Mouse (Mus musculus) intestine, embryonic 15.5 days (tissue): Measurements from ENCODE around the gene Pdk2. TPM values are rescaled to one million over a fixed set of nuclear protein-coding genes. Genes with fewer than 3 reads are reported as not detected.

Experiments
- ATAC-seq: fragments of 200-750 bp; cut with Nextera tagmentation; 2 replicates; pipeline ENCODE4 v1.8.0; 2017; ENCODE audit warnings: moderate TSS enrichment, moderate library complexity
- H3K27ac ChIP-seq: fragments of 300-500 bp; sonication (generic); 2 replicates; pipeline ENCODE4 v1.5.1; 2015; ENCODE audit warnings: mild to moderate bottlenecking, inconsistent platforms
- H3K27me3 ChIP-seq: fragments of 300-500 bp; sonication (generic); replicated peaks from 2 replicates; pipeline ENCODE4 v1.6.1; 2015; ENCODE audit warnings: inconsistent platforms
- H3K36me3 ChIP-seq: fragments of 300-500 bp; sonication (generic); 2 replicates; pipeline ENCODE4 v1.6.1; 2015; ENCODE audit warnings: inconsistent platforms
- H3K4me1 ChIP-seq: fragments of 300-500 bp; sonication (generic); replicated peaks from 2 replicates; pipeline ENCODE4 v1.6.1; 2015; ENCODE audit warnings: inconsistent platforms
- H3K4me2 ChIP-seq: fragments of 300-500 bp; sonication (generic); replicated peaks from 2 replicates; pipeline ENCODE4 v1.6.1; 2015; ENCODE audit warnings: mild to moderate bottlenecking, inconsistent platforms
- H3K4me3 ChIP-seq: fragments of 300-500 bp; sonication (generic); replicated peaks from 2 replicates; pipeline ENCODE4 v1.5.1; 2015; ENCODE audit warnings: inconsistent platforms
- H3K9ac ChIP-seq: fragments of 300-500 bp; sonication (generic); 2 replicates; pipeline ENCODE4 v1.6.1; 2015; ENCODE audit warnings: inconsistent platforms
- H3K9me3 ChIP-seq: fragments of 300-500 bp; sonication (generic); 2 replicates; pipeline ENCODE4 v1.6.1; 2016; ENCODE audit warnings: inconsistent platforms
- WGBS: fragments of 180-500 bp; shearing (Covaris S2); methylation state at CpG from one replicate; pipeline ENCODE4 v1.1.7; 2015; 5-methylcytosine and 5-hydroxymethylcytosine counted together
- polyA plus RNA-seq: library from polyadenylated mRNA; unstranded; fragments of >200 nt; fragmentation: Nextera tagmentation; extraction: Ambion mirVana; gene quantifications from 2 replicates; pipeline ENCODE4 v1.2.1, GENCODE M21; 2015

Pdk2 gene
- polyA plus RNA-seq, 1 experiment from 2014 or later = 30.8 TPM

DNA sequence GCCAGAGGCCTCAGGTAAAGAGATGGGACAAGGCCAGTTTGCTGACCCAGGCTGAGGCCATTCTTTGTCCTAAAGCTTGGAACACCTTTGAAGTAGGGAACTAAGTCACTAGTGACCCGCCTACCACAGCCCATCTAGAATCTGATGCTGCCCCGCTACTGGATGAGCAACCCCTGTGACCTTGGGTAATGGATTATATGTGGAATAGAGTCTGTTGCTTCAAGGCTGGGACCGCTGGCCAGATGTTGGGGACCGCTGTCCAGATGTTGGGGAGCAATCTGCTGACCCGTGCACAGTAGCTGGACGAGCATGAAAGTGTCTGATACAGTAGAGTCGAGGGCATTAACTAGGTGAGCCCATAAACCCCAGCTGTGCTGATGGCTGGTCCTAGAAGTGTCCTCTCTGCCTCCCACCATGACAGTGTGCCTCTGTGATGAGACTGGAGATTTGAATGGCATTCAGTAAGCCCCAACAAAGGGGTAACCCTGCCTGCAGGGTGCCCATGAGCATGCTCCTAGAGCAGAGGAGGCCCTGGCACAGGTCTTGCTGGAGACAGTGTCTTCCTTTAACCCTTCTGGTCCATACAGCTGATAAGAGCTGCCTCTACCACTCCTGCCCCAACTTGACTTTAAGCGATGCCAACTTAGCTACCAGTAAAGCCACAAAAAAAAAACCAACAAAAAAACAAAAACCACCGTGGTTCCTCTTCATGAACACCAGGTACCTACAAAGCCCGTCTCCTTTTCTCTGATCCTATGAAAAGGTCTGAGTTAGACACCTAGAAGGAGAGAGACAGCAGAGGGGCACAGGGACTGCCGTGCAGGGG, 46.0 kb downstream of the Pdk2 start:
- Histone ChIP-seq H3K4me1 (peaks cover 61% of the 10 kb centered on the region), H3K4me2 (peak overlapping the region; percentile 93), H3K4me3 (peak overlapping the region; percentile 91), H3K27ac (no peak overlapping the region), H3K9me3 (no peaks in the 10 kb centered on the region), H3K27me3 (no peaks in the 10 kb centered on the region), H3K36me3 (peaks cover 19% of the 10 kb centered on the region), H3K9ac (peak overlapping the region; percentile 82)
- 83% methylated on average over 11 of the region's 11 CpGs for WGBS
- ATAC-seq = no peak

DNA sequence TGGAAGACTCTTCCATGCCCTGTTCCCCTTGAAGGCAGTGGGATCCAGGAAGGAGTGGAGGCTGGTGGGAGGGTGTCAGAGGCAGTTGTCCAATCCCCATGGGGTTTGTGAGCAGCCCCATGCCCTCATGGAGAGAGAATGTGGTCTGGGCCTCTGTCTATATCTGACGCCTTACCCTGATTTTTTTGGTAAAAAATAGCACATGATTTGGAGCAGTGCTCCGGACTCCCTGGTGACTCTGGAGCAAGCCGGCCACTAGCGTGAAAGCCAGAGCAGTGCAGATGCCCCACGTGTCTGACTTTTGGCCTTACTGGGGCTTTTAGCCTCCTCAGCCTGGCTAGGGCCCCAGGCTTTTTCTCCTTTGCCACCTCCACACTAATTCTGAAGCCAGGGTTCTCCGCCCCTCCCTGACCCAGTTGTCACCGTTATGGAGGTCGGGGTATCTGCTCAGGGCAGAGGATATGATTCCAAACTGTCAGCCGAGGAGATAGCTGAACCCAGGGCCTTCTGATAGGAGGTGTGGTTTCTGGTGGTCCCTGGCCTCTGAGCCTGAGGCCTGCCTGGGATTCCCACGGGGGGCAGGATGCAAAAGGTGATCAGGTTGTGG, 46.8 kb downstream of the Pdk2 start:
- H3K27ac ChIP-seq = no peak overlapping the region
- H3K4me2 ChIP-seq = peak overlapping the region; percentile 93
- no peaks in the 10 kb centered on the region for H3K27me3 ChIP-seq
- peaks cover 14% of the 10 kb centered on the region for H3K36me3 ChIP-seq
- WGBS = 46% methylated on average over 10 of the region's 10 CpGs
- peaks cover 65% of the 10 kb centered on the region for H3K4me1 ChIP-seq
- H3K9me3 ChIP-seq = no peaks in the 10 kb centered on the region
- H3K4me3 ChIP-seq = peak overlapping the region; percentile 91
- peak overlapping the region; percentile 82 for H3K9ac ChIP-seq
- no peak for ATAC-seq

DNA sequence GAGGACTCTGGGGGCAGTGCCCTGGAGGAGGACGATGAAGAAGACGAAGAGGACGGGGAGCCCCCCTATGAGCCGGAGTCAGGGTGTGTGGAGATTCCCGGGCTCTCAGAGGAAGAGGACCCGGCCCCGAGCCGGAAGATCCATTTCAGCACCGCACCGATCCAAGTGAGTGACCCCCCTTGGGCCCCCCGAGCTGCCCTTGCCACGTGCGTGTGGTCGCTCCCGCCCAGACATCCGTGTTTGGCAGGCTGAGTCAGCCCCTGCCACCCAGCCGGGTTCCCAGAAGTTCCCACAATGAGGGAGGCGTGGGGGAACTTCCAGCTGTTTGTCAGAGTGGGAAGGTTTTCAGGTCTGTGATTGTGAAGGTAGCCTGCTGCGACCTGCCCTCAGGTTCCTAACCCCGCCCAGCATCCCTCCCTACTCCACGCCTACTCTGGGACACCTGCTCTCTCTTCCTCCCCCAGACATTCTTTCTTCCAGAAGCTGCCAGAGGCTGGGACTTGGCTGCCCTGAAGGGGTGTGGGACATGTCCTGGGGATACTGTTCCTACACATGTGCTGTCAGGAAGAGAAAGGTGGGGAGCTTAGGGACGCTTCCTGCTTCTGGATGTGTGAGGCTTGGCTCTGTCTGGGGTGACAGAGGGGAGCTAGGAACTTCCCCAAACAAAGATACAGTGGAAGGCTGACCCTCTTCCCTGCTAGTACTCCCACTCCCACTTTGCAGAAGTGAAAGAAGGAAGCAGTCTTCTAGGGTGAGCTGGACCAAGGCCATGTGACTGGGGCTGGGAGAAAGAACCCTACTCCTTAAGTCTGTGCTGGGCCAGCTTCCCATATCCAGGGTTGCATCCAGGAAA, 48.2 kb downstream of the Pdk2 start:
- peak; percentile 27; the same call in 1 of the 2 replicates for ATAC-seq
- Histone ChIP-seq H3K9ac (peak overlapping the region; percentile 82), H3K4me2 (peak overlapping the region; percentile 93), H3K36me3 (peaks cover 9% of the 10 kb centered on the region), H3K27me3 (no peaks in the 10 kb centered on the region), H3K4me1 (peaks cover 73% of the 10 kb centered on the region), H3K4me3 (peak overlapping the region; percentile 91), H3K27ac (peak overlapping the region; percentile 92), H3K9me3 (no peaks in the 10 kb centered on the region)
- WGBS = 1% methylated on average over 22 of the region's 22 CpGs

DNA sequence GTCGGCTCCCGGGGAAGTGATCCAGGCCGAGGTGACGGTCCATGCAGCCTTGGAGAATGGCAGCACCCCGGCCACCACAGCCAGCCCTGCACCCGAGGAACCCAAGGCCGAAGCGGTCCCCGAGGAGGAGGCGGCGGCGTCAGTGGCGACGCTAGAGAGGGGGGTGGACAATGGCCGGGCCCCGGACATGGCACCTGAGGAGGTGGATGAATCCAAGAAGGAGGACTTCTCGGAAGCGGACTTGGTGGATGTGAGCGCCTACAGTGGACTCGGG, 48.7 kb downstream of the Pdk2 start:
- H3K4me1 ChIP-seq = peaks cover 68% of the 10 kb centered on the region
- 3% methylated on average over 20 of the region's 20 CpGs for WGBS

DNA sequence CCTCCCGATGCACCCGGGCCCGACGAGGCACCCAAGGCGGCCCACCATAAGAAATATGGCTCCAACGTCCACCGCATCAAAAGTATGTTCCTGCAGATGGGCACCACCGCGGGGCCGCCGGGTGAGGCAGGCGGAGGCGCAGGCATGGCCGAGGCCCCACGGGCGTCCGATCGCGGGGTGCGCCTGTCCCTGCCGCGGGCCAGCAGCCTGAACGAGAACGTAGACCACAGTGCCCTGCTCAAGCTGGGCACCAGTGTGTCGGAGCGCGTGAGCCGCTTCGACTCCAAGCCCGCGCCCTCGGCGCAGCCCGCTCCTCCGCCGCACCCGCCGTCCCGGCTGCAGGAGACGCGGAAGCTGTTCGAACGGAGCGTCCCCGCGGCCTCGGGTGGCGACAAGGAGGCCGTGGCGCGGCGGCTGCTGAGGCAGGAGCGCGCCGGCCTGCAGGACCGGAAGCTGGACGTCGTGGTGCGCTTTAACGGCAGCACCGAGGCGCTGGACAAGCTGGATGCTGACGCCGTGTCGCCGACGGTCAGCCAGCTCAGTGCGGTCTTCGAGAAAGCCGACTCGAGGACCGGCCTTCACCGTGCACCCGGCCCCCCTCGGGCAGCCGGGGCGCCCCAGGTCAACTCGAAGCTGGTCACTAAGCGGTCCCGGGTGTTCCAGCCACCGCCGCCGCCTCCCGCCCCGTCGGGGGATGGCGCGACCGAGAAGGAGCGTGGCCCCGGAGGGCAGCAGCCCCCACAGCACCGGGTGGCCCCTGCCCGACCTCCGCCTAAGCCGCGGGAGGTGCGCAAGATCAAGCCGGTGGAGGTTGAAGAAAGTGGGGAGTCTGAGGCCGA, 49.3 kb downstream of the Pdk2 start:
- Histone ChIP-seq H3K27ac (peak overlapping the region; percentile 92), H3K4me3 (peak overlapping the region; percentile 91), H3K9me3 (no peaks in the 10 kb centered on the region), H3K36me3 (peaks cover 6% of the 10 kb centered on the region), H3K9ac (peak overlapping the region; percentile 82), H3K4me1 (peaks cover 67% of the 10 kb centered on the region), H3K27me3 (no peaks in the 10 kb centered on the region), H3K4me2 (peak overlapping the region; percentile 93)
- under 1% methylated on average over 99 of the region's 99 CpGs for WGBS
- no peak for ATAC-seq

More for the DNA sequence above, 48.7 kb downstream of the Pdk2 start:
- H3K27ac ChIP-seq = peak overlapping the region; percentile 92
- no peak for ATAC-seq
- H3K27me3 ChIP-seq = no peaks in the 10 kb centered on the region
- H3K36me3 ChIP-seq = peaks cover 6% of the 10 kb centered on the region
- peak overlapping the region; percentile 82 for H3K9ac ChIP-seq
- H3K4me3 ChIP-seq = peak overlapping the region; percentile 91
- H3K9me3 ChIP-seq = no peaks in the 10 kb centered on the region
- H3K4me2 ChIP-seq = peak overlapping the region; percentile 93

DNA sequence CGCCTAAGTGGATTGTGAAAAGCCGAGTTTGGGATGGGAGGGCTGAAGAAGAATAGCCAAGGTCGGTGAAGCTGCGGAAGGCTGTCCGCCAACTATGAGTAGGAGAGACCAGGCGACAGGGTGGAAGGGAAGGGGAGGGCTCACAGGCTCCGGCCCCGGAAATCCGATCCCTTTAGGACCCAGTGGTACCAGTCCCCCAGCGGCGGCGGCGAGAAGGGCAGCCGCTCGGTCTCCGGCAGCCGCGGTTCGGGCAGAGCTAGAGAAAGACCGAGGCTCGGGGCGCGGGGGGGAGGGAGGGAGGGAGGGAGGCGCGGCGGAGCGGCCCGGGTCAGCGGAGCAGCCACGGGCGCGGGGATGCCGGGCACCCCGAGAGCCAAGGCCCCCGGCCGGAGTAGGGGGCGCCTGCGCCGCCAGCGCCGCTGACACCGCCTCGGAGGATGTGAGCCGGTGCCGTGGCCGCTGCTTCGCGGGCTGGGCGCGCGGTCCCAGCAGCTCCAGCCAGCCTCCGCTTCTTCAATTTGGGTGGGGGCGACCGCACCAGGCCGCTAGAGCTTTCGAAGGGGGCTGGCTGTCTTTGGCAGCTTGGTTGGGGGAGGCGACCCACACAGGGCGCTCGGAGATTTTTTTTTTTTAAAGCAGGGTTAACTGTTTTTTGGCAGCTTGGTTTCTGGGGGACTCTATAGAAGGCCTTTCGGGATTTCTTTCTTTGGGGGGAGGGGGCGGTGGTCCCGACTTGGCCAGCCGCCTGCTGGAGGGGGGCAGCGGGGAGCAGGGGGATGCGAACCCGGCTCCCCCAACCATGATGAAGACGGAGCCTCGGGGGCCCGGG, 50.2 kb downstream of the Pdk2 start, which contains the start of gene Ppp1r9b:
TSS of gene Ppp1r9b (plus strand) at position 287 of the 829 bp plus-strand sequence.
- no peaks in the 10 kb centered on the region for H3K36me3 ChIP-seq
- H3K4me2 ChIP-seq = peak within 1 kb of the TSS; percentile 93
- peak within 1 kb of the TSS; percentile 82 for H3K9ac ChIP-seq
- no peaks in the 10 kb centered on the region for H3K27me3 ChIP-seq
- peaks cover 65% of the 10 kb centered on the region for H3K4me1 ChIP-seq
- ATAC-seq = peak; percentile 84
- under 1% methylated on average over 63 of the region's 69 CpGs for WGBS
- H3K9me3 ChIP-seq = no peaks in the 10 kb centered on the region
- peak within 1 kb of the TSS; percentile 92 for H3K27ac ChIP-seq
- H3K4me3 ChIP-seq = peak within 1 kb of the TSS; percentile 91

DNA sequence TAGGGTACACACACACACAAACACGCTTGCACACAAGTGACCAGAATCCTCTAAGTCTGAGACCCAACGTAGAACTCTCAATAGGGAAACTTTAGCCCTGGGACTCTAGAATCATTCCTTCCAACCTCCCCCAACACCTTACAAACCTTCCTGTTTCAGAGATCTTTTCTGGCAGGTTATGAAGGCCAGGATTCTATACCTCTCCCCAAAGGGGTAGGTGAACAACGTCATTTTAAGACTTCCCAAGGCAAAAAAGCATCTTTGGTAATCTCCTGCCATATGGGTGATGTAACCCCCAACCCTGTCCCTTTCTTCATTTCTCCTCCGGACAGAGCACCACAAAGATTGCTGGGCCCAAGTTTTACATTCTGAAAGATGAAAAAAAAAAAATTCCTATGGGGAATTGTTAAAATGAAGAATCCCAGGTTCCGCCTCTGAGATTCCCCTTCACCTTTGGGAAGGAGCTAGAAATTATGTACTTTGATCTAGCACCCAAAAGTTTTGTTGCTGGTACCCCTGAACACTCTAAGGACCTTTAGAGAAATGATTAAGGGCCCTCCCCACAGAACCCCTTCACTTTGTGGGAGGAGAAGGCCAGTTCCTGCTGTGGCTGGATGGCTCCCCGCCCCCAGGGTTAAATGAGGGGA, 50.9 kb downstream of the Pdk2 start:
- Histone ChIP-seq H3K27ac (peak overlapping the region; percentile 92), H3K4me1 (peaks cover 61% of the 10 kb centered on the region), H3K4me3 (peak overlapping the region; percentile 91), H3K9ac (peak overlapping the region; percentile 82), H3K4me2 (peak overlapping the region; percentile 93), H3K9me3 (no peaks in the 10 kb centered on the region), H3K36me3 (no peaks in the 10 kb centered on the region), H3K27me3 (no peaks in the 10 kb centered on the region)
- no peak for ATAC-seq
- WGBS = 54% methylated on average over 6 of the region's 6 CpGs

DNA sequence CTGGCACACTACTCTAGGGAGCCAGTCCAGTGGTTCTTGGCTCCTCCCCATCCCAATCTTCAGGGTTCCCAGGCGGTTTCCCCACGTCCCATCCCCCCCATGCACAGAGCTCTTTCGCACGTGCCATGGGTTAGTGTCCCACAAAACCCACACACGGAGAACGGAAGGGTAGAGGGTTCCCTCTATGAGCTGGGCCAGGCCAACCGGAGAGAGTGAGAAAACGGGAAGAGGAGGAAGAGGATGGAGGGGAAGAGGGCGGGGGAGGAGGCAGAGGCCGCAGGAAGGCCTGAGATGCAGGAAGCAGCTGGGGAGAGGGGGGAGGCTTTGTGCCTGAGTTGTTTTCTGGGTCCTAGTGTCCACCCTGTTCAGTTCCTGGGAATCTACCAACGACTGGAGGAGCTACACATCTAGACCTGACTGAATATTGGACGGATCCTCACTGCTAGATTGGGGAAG, 51.6 kb downstream of the Pdk2 start:
- H3K4me3 ChIP-seq = peak overlapping the region; percentile 47
- peak; percentile 62 for ATAC-seq
- H3K36me3 ChIP-seq = no peaks in the 10 kb centered on the region
- no peaks in the 10 kb centered on the region for H3K9me3 ChIP-seq
- WGBS = 1% methylated on average over 12 of the region's 12 CpGs
- H3K27ac ChIP-seq = peak overlapping the region; percentile 92
- H3K4me1 ChIP-seq = peaks cover 55% of the 10 kb centered on the region
- H3K4me2 ChIP-seq = peak overlapping the region; percentile 93
- H3K9ac ChIP-seq = peak overlapping the region; percentile 52
- H3K27me3 ChIP-seq = no peaks in the 10 kb centered on the region

DNA sequence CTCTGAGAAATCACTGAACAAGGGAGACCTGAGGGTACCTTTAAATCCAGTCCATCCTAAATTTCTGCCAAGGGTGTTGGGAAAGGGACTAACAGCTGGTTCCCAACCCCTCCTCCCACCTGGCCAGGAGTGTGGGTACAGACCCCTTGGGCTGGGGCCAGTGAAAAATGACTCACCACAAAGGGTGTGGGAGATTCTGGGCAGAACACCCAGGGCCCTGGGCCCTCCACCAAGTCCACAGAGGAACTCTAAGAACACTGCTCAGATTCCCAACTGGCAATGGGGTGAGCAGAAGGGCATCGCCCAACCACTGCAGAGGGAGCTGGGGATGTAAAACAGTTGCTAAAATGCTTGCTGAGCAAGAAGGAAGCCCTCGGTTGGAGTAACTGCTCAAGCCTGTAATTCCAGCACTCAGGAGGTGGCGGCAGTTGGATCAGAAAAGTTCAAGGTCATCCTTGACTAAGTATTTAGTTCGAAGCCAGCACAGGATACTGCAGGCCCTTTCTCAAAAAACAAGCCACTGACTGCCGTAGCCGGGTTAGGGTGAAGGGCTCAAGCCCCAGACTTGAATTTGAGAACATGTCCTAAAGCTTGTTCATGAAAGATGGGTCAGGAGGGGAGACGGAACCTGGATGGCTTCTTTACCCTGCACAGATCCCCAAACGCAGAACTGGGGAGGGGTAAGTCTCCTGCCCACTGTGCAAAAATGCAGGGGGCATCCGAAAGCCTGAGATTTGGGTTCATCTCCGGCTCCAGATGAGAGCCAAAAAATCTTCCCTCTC, 52.2 kb downstream of the Pdk2 start:
- Histone ChIP-seq H3K27ac (peak overlapping the region; percentile 92), H3K4me3 (peak overlapping the region; percentile 47), H3K27me3 (no peaks in the 10 kb centered on the region), H3K9ac (peak overlapping the region; percentile 52), H3K9me3 (no peaks in the 10 kb centered on the region), H3K36me3 (no peaks in the 10 kb centered on the region), H3K4me1 (peaks cover 49% of the 10 kb centered on the region), H3K4me2 (peak overlapping the region; percentile 93)
- WGBS = 17% methylated on average over 10 of the region's 10 CpGs
- no peak for ATAC-seq

DNA sequence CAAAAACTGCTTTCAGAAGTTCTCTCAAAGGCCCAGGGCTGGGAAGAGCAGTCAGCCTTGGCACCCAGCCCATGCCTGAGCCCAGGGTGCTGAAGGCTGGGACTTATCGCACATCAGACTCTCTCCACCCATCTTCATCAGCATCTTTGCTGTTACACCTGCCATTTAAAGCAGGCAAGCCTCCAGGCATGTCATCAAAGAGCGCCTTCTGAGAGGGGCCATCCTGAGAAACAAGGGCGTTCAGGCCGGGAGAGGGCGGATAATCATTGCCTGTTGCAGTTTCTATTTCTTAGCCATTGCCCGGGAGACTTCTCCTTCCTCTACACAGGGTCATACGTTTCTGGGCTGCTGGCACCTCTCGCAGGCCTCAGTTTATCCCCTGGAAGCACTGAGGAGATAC, 53.3 kb downstream of the Pdk2 start:
- 81% methylated on average over 8 of the region's 8 CpGs for WGBS
- H3K4me3 ChIP-seq = no peak overlapping the region
- H3K4me1 ChIP-seq = peaks cover 37% of the 10 kb centered on the region
- no peak overlapping the region for H3K9ac ChIP-seq
- no peaks in the 10 kb centered on the region for H3K36me3 ChIP-seq
- no peak overlapping the region for H3K27ac ChIP-seq
- no peaks in the 10 kb centered on the region for H3K9me3 ChIP-seq
- H3K27me3 ChIP-seq = no peaks in the 10 kb centered on the region
- H3K4me2 ChIP-seq = no peak overlapping the region
- no peak for ATAC-seq
